Mouse (Mus musculus): ENCODE results near the gene Neurl3. TPM values are rescaled to one million over a fixed set of nuclear protein-coding genes. Genes with fewer than 3 reads are reported as not detected.
A peak's percentile ranks its signal among the peaks of the same experiment; 100 is the strongest.

The Neurl3 gene
- polyA plus RNA-seq, 1 experiment from 2014 or later, result 0.12 TPM

GRCm38 (mm10) chr1:36257276-36257675 lies 17.2 kb downstream of the Neurl3 start:
- no peak overlapping the region for H3K4me2 ChIP-seq (ENCODE audit: low read depth, severe bottlenecking)
- no peak overlapping the region for H3K4me3 ChIP-seq (ENCODE audit: low read depth, low read length)
- H3K27ac ChIP-seq (replicated peaks; ENCODE audit: low read depth, low read length), result no peak overlapping the region
- H3K9me3 ChIP-seq (ENCODE audit: control insufficient read depth, low read length), result no peaks in the 10 kb centered on the region
- H3K27me3 ChIP-seq (ENCODE audit: control insufficient read depth, insufficient read depth, low read length), result peaks cover 2% of the 10 kb centered on the region; the same call in 1 of the 2 replicates
- H3K4me1 ChIP-seq (ENCODE audit: control insufficient read depth, insufficient read depth, low read length), result no peaks in the 10 kb centered on the region
- no peaks in the 10 kb centered on the region for H3K36me3 ChIP-seq (ENCODE audit: control insufficient read depth, insufficient read depth, low read length)
- no peak overlapping the region for H3K9ac ChIP-seq (ENCODE audit: low read length)
- DNase-seq (ENCODE audit: low spot score), result no peak
- 85% methylated on average over 8 of the region's 8 CpGs for WGBS
- no peak for ATAC-seq (ENCODE audit: insufficient number of reproducible peaks, low FRiP score, low TSS enrichment, low read depth)

GRCm38 (mm10) chr1:36255871-36256640 lies 18.4 kb downstream of the Neurl3 start:
- no peak overlapping the region for H3K4me3 ChIP-seq (ENCODE audit: low read depth, low read length)
- no peaks in the 10 kb centered on the region for H3K9me3 ChIP-seq (ENCODE audit: control insufficient read depth, low read length)
- ATAC-seq (ENCODE audit: insufficient number of reproducible peaks, low FRiP score, low TSS enrichment, low read depth), result no peak
- no peak overlapping the region for H3K9ac ChIP-seq (ENCODE audit: low read length)
- H3K27me3 ChIP-seq (ENCODE audit: control insufficient read depth, insufficient read depth, low read length), result peaks cover 2% of the 10 kb centered on the region; the same call in 1 of the 2 replicates
- WGBS, result 25% methylated on average over 20 of the region's 20 CpGs
- H3K4me1 ChIP-seq (ENCODE audit: control insufficient read depth, insufficient read depth, low read length), result peaks cover 2% of the 10 kb centered on the region; the same call in 1 of the 2 replicates
- no peaks in the 10 kb centered on the region for H3K36me3 ChIP-seq (ENCODE audit: control insufficient read depth, insufficient read depth, low read length)
- no peak overlapping the region for H3K27ac ChIP-seq (replicated peaks; ENCODE audit: low read depth, low read length)
- no peak for DNase-seq (ENCODE audit: low spot score)
- H3K4me2 ChIP-seq (ENCODE audit: low read depth, severe bottlenecking), result no peak overlapping the region

- no peak overlapping the region for H3K27ac ChIP-seq (replicated peaks; ENCODE audit: low read depth, low read length)
Observed at GRCm38 (mm10) chr1:36254635-36255360, 19.7 kb downstream of the Neurl3 start.

GRCm38 (mm10) chr1:36252791-36253190 lies 21.7 kb downstream of the Neurl3 start:
- peak; percentile 73 for DNase-seq (ENCODE audit: low spot score)
- 11% methylated on average over 6 of the region's 6 CpGs for WGBS
- H3K27me3 ChIP-seq (ENCODE audit: control insufficient read depth, insufficient read depth, low read length), result peaks cover 2% of the 10 kb centered on the region; the same call in 1 of the 2 replicates
- peaks cover 2% of the 10 kb centered on the region; the same call in 1 of the 2 replicates for H3K4me1 ChIP-seq (ENCODE audit: control insufficient read depth, insufficient read depth, low read length)
- no peak overlapping the region for H3K4me2 ChIP-seq (ENCODE audit: low read depth, severe bottlenecking)
- no peak overlapping the region for H3K4me3 ChIP-seq (ENCODE audit: low read depth, low read length)
- 0 out of 2 replicates have a peak, but pooled peaks have one; percentile 53 for ATAC-seq (ENCODE audit: insufficient number of reproducible peaks, low FRiP score, low TSS enrichment, low read depth)
- H3K9me3 ChIP-seq (ENCODE audit: control insufficient read depth, low read length), result no peaks in the 10 kb centered on the region
- no peak overlapping the region for H3K27ac ChIP-seq (replicated peaks; ENCODE audit: low read depth, low read length)
- no peak overlapping the region for H3K9ac ChIP-seq (ENCODE audit: low read length)
- no peaks in the 10 kb centered on the region for H3K36me3 ChIP-seq (ENCODE audit: control insufficient read depth, insufficient read depth, low read length)

More at GRCm38 (mm10) chr1:36254635-36255360, 19.7 kb downstream of the Neurl3 start:
- peaks cover 2% of the 10 kb centered on the region; the same call in 1 of the 2 replicates for H3K27me3 ChIP-seq (ENCODE audit: control insufficient read depth, insufficient read depth, low read length)
- peak overlapping the region; percentile 29 for H3K4me2 ChIP-seq (ENCODE audit: low read depth, severe bottlenecking)
- 7% methylated on average over 25 of the region's 25 CpGs for WGBS
- no peak for ATAC-seq (ENCODE audit: insufficient number of reproducible peaks, low FRiP score, low TSS enrichment, low read depth)
- H3K9ac ChIP-seq (ENCODE audit: low read length), result 0 out of 2 replicates have a peak overlapping the region, but pooled peaks have one; percentile 18
- peak overlapping the region; percentile 17; the same call in 1 of the 2 replicates for H3K4me3 ChIP-seq (ENCODE audit: low read depth, low read length)
- peak; percentile 68 for DNase-seq (ENCODE audit: low spot score)
- H3K9me3 ChIP-seq (ENCODE audit: control insufficient read depth, low read length), result no peaks in the 10 kb centered on the region
- no peaks in the 10 kb centered on the region for H3K36me3 ChIP-seq (ENCODE audit: control insufficient read depth, insufficient read depth, low read length)
- H3K4me1 ChIP-seq (ENCODE audit: control insufficient read depth, insufficient read depth, low read length), result peaks cover 2% of the 10 kb centered on the region; the same call in 1 of the 2 replicates

GRCm38 (mm10) chr1:36251426-36251825 lies 23.1 kb downstream of the Neurl3 start:
- H3K36me3 ChIP-seq (ENCODE audit: control insufficient read depth, insufficient read depth, low read length), result no peaks in the 10 kb centered on the region
- ATAC-seq (ENCODE audit: insufficient number of reproducible peaks, low FRiP score, low TSS enrichment, low read depth) (peak; percentile 49; the same call in 1 of the 2 replicates), DNase-seq (ENCODE audit: low spot score) (peak; percentile 43)
- peaks cover 2% of the 10 kb centered on the region; the same call in 1 of the 2 replicates for H3K27me3 ChIP-seq (ENCODE audit: control insufficient read depth, insufficient read depth, low read length)
- H3K9ac ChIP-seq (ENCODE audit: low read length), result no peak overlapping the region
- no peak overlapping the region for H3K4me3 ChIP-seq (ENCODE audit: low read depth, low read length)
- no peak overlapping the region for H3K27ac ChIP-seq (replicated peaks; ENCODE audit: low read depth, low read length)
- H3K4me1 ChIP-seq (ENCODE audit: control insufficient read depth, insufficient read depth, low read length), result peaks cover 2% of the 10 kb centered on the region; the same call in 1 of the 2 replicates
- 6% methylated on average over 9 of the region's 9 CpGs for WGBS
- no peak overlapping the region for H3K4me2 ChIP-seq (ENCODE audit: low read depth, severe bottlenecking)
- no peaks in the 10 kb centered on the region for H3K9me3 ChIP-seq (ENCODE audit: control insufficient read depth, low read length)

- 54% methylated on average over 6 of the region's 6 CpGs for WGBS
- DNase-seq (ENCODE audit: low spot score), result no peak
- ATAC-seq (ENCODE audit: insufficient number of reproducible peaks, low FRiP score, low TSS enrichment, low read depth), result no peak
Observed at GRCm38 (mm10) chr1:36246688-36247087, 27.8 kb downstream of the Neurl3 start.

GRCm38 (mm10) chr1:36244828-36245215 lies 29.7 kb downstream of the Neurl3 start:
- Histone ChIP-seq H3K9me3 (ENCODE audit: control insufficient read depth, low read length) (no peaks in the 10 kb centered on the region), H3K4me2 (ENCODE audit: low read depth, severe bottlenecking) (no peak overlapping the region), H3K4me1 (ENCODE audit: control insufficient read depth, insufficient read depth, low read length) (no peaks in the 10 kb centered on the region), H3K4me3 (ENCODE audit: low read depth, low read length) (no peak overlapping the region), H3K9ac (ENCODE audit: low read length) (no peak overlapping the region), H3K36me3 (ENCODE audit: control insufficient read depth, insufficient read depth, low read length) (no peaks in the 10 kb centered on the region), H3K27me3 (ENCODE audit: control insufficient read depth, insufficient read depth, low read length) (no peaks in the 10 kb centered on the region), H3K27ac (replicated peaks; ENCODE audit: low read depth, low read length) (no peak overlapping the region)
- no peak for DNase-seq (ENCODE audit: low spot score)
- no peak for ATAC-seq (ENCODE audit: insufficient number of reproducible peaks, low FRiP score, low TSS enrichment, low read depth)
- 92% methylated on average over 4 of the region's 4 CpGs for WGBS

More at GRCm38 (mm10) chr1:36246688-36247087, 27.8 kb downstream of the Neurl3 start:
- Histone ChIP-seq H3K4me3 (ENCODE audit: low read depth, low read length) (no peak overlapping the region), H3K4me1 (ENCODE audit: control insufficient read depth, insufficient read depth, low read length) (peaks cover 2% of the 10 kb centered on the region; the same call in 1 of the 2 replicates), H3K9ac (ENCODE audit: low read length) (no peak overlapping the region), H3K36me3 (ENCODE audit: control insufficient read depth, insufficient read depth, low read length) (no peaks in the 10 kb centered on the region), H3K9me3 (ENCODE audit: control insufficient read depth, low read length) (no peaks in the 10 kb centered on the region), H3K4me2 (ENCODE audit: low read depth, severe bottlenecking) (no peak overlapping the region), H3K27me3 (ENCODE audit: control insufficient read depth, insufficient read depth, low read length) (no peaks in the 10 kb centered on the region), H3K27ac (replicated peaks; ENCODE audit: low read depth, low read length) (no peak overlapping the region)

- WGBS, result 4% methylated on average over 49 of the region's 49 CpGs
- Histone ChIP-seq H3K36me3 (ENCODE audit: control insufficient read depth, insufficient read depth, low read length) (no peaks in the 10 kb centered on the region), H3K9ac (ENCODE audit: low read length) (peak within 1 kb of the TSS; percentile 69), H3K27me3 (ENCODE audit: control insufficient read depth, insufficient read depth, low read length) (no peaks in the 10 kb centered on the region), H3K4me2 (ENCODE audit: low read depth, severe bottlenecking) (peak within 1 kb of the TSS; percentile 56), H3K9me3 (ENCODE audit: control insufficient read depth, low read length) (no peaks in the 10 kb centered on the region), H3K4me1 (ENCODE audit: control insufficient read depth, insufficient read depth, low read length) (no peaks in the 10 kb centered on the region), H3K4me3 (ENCODE audit: low read depth, low read length) (peak within 1 kb of the TSS; percentile 75), H3K27ac (replicated peaks; ENCODE audit: low read depth, low read length) (no peak within 1 kb of the TSS)
- ATAC-seq (ENCODE audit: insufficient number of reproducible peaks, low FRiP score, low TSS enrichment, low read depth), result peak; percentile 97
- DNase-seq (ENCODE audit: low spot score), result peak; percentile 97
Observed at GRCm38 (mm10) chr1:36244058-36244827, 30.2 kb downstream of the Neurl3 start, which contains the start of gene Uggt1. Gene Uggt1 (minus strand): TSS chr1:36244720.
